Mouse (Mus musculus) monocyte, adult 2 months (primary cell): ENCODE data around the gene Smoc1.

ENCODE experiments used
- DNase-seq, 2 experiments: peaks; one replicate each; pipeline ENCODE4 v3.0.0; 2022; ENCODE audit warnings: low spot score in 2 of 2, low read depth in 1 of 2

Smoc1 gene

DNA sequence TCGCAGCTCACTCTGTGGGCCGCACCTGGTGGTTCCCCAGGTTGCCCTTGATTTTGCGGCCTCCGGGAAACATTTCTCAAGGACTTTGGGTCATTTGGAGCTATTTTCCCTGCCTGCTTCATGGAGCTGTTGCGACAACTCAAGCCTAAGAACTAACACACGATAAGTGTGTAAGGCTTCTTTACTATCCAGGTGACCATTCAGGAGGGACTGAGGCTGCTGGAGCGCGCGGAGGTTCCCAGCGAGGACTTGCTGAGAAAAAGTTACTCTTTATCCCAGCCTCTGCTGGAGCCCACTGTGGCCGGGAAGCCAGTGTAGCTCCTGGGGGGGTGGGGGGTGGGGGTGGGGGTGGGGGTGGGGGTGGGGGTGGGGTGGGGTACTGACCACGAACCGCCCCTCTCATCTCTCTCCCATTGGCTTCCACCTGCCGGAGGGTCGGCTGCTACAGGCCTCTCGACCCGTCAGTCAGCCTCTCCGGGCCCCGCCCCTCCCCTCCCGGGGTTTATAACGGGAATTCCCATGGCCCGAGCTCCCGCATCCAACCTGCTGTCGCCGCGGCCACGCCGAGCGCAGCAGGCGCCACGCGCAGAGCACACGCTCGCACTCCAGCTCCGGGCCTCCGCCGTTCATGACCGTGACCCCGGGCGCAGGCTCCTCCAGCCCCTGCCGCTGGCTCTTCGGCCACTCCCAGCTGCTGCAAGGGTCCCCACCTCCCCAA is at the start of gene Smoc1:
Gene Smoc1, plus strand, starts transcription at position 532 of the 718 bp plus-strand sequence.
- no peak for DNase-seq

DNA sequence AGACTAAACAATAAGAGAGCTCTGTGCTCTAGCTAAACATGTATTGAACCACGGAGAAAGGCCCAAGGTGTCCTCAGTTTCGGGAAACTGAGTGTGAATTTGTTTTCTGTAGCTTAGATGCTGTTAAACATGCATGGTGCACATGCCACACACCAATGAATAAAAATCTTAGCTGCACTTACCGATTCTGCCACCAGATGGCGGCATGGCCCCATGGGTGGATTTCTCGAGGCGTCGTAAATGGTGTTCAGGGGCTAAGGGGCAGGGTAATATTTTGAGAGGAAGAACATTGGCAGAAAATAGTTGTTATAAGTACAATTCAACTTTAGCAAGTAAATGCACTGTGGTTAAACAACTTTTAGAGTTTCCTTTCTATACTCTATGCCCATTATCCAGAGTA is 44.3 kb upstream of the Smoc1 start:
- peak in 1 of 2 experiments; percentile 22 for DNase-seq

DNA sequence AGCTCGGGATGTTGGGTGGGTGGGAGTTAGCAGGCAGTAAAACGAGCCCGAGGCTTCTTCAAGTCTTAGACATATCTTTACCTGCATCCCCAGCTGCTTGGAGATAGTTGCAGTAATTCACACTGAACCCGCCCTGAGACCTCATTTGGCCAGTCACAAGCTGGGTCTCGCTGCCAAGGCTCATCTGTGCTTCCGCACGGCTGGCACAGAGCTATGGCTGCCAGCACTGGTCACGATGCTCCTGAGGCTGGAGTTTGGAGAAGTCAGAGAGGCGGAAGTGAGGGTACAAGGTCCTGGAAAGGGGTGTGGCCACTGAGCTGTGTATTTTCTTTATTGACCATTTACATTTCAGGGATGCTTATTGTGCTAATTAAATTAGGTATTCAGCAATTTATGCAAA is 42.9 kb upstream of the Smoc1 start:
- no peak for DNase-seq

DNA sequence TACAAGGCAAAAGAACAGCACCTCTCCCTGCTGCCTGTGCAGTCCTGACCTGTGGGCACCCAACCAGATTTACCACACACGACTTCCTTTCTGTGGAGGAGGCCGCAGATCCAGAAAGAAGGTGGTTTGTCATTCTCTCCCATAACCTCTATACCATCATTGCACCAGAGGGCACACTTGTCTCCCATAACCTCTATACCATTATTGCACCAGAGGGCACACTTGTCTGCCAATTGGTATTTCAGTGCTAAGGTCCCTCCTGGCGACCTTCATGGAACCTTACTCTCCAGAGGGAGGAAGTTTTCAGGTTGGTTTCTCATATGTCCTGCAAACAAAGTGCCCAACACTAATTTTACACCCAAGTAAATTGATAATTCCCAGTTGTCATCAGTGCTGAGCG is 40.0 kb upstream of the Smoc1 start:
- DNase-seq, result no peak

DNA sequence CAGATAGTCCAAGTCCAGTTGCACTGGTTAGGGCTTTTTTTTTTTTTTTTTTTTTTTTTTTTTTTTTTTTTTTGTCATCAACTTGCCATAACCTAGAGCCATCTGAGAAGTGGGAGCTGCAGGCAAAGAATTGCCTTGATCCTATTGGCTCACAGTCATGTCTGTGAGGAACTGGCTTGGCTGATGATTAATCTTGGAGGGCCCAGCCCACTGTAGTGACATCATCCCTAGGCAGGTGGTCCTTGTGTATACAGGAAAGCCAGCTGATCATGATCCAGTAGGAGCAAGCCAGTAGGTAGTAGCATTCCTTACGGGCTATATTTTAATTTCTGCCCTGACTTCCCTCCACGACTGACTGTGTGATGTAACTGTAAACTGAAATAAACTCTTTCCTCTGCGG is 38.3 kb upstream of the Smoc1 start:
- DNase-seq, result no peak

DNA sequence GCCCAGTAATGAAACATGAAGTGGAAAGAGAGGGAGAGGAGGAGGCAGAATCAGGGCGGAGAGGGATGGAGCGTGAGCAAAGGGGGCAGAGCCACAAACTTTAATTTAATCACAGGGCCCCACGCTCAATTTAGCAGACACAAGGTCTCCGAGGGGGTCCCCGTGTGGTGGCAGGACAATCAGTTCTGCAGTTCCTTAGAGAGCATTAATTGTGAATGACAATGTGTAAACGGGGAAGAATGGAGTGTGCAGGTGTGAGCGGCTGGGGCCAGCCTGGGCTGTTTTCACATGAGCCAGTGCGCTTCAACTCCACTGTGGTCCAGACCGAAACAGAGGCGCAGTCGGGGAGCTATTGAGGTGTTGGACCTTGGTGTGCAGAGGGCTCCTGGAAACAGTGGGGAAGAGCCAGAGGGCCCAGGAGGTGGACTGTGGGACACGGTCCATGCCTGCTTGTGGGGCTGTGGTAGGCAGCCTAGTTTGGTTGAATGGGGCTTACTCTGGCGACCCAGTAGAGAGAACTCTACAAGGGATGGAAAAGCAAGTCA is 35.6 kb upstream of the Smoc1 start:
- no peak for DNase-seq

DNA sequence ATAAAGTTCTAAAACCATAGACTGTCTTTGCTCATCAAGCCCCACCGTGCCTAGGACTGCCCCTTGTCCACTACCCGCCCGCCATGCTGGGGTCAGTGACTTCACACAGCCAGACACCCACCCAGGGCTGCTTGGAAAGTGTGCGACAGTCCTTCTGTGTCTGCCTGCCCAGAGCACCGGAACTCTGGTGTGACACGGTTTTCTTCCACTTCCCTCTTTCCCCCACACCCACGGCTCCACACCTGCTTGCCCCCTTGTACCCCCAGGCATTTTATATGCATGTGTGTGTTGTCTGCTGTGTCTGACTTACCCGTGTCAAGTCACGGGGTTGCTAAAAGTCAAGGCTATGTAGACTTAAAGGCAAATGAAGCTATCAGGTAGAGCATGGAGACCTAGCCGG is 34.8 kb upstream of the Smoc1 start:
- no peak for DNase-seq

DNA sequence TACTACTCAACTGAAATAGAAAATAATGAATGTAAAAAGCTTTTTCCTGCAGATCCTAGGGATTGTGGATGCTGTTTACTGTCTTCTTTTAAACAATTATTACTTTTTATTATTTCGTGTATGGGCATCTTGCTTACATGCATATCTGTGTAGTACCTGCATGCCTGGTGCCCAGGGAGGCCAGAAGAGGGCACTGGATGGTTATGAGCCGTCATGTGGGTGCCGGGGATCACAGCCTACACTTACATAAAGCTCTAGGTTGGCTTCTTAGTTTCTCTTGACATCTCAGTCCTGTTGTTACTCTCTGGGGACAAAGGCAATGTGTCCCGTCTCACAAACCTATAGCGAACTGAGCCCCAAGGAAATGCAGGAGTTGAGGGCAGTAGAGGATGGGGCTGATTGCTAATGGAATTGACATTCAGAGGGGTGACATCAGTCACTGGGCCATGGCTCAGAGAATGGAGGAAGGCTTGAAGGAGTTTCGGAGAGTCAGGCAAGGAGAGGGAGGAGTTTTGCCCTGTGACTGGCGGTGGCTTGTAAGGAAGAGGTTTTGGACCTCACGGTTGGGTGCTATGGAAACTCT is 34.0 kb upstream of the Smoc1 start:
- DNase-seq, result no peak

DNA sequence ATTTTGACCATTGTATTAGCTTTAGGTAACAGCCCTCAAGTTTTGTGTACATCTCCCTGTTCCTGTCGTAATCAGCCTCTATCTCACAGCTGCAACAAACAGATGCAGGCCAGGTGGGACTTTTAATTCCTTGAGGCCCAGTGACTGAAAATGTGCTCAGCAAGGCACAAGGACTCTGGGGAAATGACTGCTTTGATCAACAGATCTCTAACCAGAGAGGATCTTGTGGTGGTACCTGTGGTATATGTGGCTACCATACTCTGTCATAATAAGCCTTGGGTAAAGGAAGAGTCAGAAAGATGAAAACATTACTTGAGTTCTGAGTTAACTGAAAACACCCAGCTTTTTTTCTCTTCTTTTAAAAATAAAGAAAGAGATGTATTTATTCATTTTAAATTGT is 32.8 kb upstream of the Smoc1 start:
- DNase-seq, result no peak

DNA sequence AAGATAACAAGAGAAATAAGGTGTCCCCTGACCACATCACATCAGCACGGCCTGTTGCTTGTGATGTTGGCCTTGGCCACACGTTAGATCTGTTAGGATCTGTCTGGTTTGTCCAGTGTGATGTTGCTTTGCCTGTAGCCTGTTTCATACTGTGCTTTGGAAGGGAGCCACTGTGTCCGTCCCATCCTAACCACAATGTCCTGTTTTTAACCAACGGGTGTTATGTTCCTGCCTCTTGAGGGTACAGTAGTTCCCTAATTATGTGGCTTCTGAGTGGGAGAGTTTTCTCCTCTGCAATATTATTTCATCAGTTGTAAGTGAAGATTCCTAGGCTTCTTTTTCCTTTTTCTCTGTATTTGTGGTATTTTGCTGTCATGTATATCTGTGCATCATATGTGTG is 31.3 kb upstream of the Smoc1 start:
- DNase-seq, result no peak

DNA sequence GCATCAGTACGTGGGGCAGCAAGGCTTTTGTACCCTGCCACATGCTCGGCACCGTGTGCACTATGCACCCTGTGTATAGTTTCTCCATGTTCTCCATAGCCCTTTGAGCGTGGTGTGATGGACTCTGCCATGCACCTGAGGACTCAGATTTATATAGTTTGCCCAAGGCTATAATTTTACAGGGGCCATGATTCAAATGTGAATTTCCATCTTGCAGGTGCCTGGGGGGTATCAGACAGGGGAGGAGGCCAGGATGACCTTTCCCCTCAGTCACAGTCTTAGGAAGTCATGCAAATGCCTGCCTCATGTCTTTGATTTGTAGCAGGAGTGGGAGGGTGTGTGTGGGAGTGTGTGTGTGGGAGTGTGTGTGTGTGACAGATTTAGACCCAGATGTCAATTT is 29.0 kb upstream of the Smoc1 start:
- no peak for DNase-seq

DNA sequence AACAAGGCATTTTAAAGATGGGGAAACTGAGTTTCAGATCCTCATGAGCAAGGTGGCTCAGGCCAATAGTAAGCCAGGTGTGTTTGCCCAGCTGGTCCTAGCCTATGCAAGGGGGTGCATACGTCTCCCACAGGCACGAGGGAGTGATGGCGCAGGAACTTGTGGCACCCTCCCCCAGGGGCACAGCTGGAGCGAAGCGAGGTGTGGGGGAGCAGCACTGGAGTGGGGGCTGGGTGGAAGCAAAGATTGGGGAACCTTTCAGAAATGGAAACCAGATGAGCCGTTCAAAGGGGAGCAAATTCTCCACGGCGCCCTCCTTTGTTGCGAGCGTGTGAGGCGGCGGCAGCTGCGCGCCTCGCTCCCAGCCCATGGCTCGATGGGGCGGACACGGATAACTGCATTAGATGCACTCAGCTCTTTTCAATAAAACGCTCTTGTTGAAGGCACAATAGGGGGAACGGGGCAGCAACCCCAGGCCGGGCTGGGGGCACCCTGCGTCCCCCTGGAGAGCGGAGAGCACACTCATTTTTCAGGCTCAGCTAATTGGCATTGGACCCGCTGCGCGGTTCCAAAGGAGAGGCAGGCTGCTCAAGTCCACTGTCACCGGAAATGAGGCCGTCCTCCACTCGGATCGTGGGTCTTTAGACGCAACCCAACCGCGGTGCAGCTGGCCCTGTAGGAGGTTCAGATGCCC is 27.9 kb upstream of the Smoc1 start:
- no peak for DNase-seq

DNA sequence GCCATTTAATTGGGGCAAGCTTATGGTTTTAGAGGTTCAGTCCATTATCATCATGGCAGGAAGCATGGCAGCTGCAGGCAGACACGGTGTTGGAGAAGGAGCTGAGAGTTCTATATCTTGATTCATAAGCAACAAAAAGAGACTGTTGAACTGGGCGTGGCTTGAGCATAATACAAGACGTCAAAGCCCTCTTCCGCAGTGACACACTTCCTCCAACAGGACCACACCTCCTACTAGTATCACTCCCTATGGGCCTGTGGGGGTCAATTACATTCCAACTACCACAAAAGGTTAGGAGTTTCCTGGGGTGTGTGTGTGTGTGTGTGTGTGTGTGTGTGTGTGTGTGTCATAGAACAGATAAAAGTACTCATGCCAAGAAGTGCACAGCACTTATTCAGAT is 25.7 kb upstream of the Smoc1 start:
- DNase-seq, result no peak

DNA sequence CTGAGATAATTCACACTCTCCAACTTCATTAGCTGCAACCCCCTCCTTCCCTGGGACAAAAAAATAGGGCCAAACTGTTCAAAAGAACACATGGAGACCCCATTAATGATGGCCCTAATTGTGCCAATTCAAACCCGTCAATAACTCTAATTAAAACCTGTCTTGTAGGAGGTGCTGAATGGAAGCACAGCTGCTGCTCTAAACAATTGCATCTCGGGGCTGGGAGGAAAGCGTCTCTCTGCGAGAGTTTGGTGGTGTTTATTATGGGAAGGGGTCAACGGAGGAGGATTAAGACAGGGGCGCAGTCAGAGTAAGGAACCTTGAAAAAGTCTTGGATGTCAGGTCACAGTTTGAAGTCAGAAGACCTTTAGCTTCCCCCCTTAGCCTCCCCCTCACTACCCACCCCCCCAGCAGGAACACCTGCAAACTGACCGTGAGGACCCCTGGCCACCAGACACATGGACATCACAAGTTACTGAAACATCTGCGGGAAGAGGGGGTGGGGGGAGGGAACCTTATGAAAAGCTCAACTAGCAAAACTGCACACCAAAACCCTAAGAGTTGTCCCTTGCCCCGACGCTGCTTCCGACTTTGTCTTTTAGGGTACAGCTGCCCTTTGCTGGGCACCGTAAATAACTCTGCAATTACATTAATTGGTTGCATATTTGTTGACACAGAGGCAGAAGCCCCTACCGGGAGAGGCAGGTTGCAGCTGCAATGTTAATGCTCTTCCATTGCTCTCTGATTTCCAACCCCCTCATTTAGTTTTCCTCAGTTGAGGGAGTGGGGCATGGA is 23.6 kb upstream of the Smoc1 start:
- DNase-seq, result no peak

DNA sequence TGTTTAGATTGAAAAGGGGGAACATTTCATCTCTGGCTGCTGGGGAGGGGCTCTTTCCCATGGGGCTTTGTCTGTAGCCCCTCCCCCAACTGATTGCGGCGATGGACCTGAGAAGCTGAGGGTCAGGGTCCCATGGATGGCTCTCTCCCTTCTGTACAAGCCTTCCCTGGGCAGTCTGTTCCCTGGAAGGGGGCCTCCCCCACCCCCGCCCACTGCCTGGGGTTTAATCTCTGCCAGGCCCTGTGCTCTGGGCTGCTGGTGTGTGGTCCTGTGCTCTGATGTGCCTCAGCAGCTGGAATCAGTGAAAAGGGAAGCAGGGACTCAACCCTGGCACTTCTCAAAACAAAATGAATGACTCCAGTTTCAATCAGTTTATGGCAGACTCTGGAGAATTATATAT is 16.8 kb upstream of the Smoc1 start:
- DNase-seq, result no peak

DNA sequence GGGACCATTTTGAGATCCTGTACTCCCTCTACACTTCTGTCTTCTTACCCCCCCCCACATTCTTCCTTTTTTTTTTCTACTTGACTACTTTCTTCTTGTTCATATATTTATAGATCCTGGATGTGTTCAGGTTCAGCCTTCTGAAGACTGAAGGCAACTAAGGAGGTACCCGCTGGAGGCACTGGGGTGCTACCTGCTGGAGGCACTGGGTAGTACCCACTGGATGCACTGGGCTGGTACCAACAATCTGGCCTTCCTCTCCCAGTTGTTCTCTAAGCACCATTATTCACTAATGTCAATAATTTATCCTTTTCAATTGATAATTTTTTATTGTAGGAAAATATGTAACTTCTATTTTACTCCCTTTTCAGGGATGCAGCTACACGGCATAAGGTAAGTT is 14.6 kb upstream of the Smoc1 start:
- no peak for DNase-seq

DNA sequence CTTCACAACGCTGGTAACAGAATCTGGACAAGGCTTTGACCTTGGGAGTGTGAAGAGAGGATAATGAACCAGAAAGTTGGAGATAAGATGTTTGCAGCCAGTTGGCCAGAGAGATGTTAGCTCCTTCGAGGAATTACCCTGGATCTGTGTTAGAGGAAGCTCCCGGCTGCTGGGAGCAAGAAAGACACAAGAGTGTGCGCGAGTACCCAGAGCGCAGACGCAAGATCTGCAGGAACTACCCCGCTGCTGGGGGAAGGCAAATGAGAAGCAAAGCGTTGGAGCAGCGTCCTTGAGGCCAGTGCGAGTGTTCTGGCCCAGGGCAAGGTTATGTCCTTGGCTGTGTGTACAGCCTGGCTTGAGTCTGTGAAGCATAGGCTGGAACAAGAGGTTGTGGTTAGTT is 13.1 kb upstream of the Smoc1 start:
- DNase-seq, result no peak

DNA sequence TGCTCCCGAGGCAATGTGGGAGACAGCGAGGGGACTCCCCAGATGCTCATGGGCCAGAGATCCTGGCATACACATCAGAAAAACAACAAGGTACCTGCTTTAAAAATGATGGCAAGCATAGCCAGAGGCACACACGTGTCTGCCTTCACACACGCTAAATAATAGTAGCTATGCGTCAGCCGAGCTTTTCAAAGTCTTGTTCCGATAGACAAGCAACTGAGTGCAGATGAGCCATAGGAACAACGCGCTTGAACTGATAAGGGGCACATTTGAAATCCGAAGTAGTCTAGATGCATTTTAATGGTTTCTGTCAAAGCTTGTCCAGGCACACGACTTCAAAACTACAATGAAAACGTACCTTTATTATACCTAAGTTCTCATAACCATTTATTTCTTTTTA is 9.0 kb upstream of the Smoc1 start:
- DNase-seq, result no peak

DNA sequence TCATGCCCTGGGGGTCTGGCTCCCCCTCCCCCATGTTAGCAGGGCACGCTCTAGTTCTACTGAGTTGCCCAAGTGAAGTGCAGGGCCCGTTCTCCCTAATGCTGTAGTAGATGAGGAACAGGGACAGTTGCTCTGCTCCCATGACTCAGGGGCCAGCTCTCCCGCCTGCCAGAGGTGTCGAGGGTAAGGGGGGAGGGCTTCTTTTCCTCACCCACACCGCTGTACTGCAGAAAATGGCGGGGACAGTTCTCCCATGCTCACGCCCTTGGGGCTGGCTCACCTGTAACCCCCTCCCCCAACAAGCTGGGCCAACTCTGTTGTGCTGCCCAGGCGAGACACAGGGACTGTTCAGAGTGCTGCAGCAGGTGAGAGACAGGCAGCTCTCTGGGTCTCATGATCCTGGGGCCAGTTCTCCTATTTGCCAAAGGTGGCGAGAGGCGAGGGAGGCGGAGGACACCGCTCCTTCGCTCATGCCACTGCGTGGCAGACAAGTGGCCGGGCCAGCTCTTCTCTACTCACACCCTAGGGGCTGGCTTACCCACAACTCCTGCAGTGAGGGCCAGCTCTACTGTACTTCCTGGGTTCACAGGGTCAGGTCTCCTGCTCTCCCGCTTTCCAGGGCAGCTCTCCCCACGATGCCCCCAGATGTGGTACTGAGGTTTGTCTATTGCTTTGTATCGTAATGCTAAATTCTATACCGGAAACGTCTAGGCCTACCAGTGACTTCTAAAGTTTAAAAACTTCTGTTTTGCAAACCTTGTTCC is 7.9 kb upstream of the Smoc1 start:
- no peak for DNase-seq

DNA sequence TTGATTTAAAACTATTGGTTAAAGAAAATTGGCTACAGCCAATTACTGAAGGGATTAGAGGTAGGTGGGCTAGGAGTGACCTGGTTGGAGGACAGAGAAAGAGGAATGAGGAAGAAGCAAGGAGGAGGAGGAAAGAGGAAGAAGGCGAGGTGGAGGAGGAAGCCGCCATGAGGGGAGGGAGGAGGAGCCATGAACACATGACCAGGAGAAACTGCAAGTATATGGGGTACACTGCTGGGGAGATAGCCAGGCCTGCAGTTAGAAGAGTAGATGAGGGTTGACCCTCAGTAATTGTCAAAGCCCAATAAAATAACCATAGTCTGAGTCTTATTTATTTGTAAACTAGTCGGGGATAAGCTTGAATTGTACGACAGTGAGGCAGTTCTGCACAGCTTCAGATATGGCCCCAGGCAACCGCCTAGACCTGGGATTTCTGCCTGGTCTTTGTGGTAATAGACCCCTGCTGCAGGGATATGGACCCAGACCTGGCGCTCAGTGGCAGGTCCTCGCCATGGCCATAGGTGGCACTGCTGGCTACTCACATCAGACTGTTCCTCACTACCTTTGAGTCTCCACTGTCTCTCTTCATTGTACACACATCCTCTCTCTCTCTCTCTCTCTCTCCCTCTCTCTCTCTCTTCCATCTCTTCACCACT is 7.2 kb upstream of the Smoc1 start:
- no peak for DNase-seq
